Mouse (Mus musculus): ENCODE results near the gene Mfap1a. TPM values are rescaled to one million over a fixed set of nuclear protein-coding genes. Genes with fewer than 3 reads are reported as not detected.
A peak's percentile ranks its signal among the peaks of the same experiment; 100 is the strongest.
"Not testable (repeated sequence)": the region's sequence is repeated elsewhere in the genome, so short reads cannot be mapped to it uniquely, and the experiment has no call there.

Mfap1a gene
- polyA plus RNA-seq, 1 experiment from 2014 or later = 16.3 TPM

- H3K36me3 ChIP-seq = peaks cover 45% of the 10 kb centered on the region
Measured at GRCm38 (mm10) chr2:121511401-121511800, 4.9 kb upstream of the Mfap1a start.

GRCm38 (mm10) chr2:121509584-121509983 lies 3.1 kb upstream of the Mfap1a start:
- Histone ChIP-seq H3K9me3 (no peaks in the 10 kb centered on the region), H3K27me3 (replicated peaks) (no peaks in the 10 kb centered on the region), H3K4me3 (peak overlapping the region; percentile 53), H3K36me3 (peaks cover 37% of the 10 kb centered on the region), H3K4me1 (peaks cover 22% of the 10 kb centered on the region), H3K27ac (replicated peaks) (no peak overlapping the region), H3K9ac (peak overlapping the region; percentile 78), H3K4me2 (peak overlapping the region; percentile 72)
- WGBS = 24% methylated on average over 16 of the region's 16 CpGs
- ATAC-seq (ENCODE audit: extremely low read depth, insufficient number of reproducible peaks, low FRiP score, low TSS enrichment) = 0 out of 2 replicates have a peak, but pooled peaks have one; percentile 71

More at GRCm38 (mm10) chr2:121511401-121511800, 4.9 kb upstream of the Mfap1a start:
- Histone ChIP-seq H3K9ac (no peak overlapping the region), H3K27me3 (replicated peaks) (no peaks in the 10 kb centered on the region), H3K4me1 (peaks cover 22% of the 10 kb centered on the region), H3K9me3 (no peaks in the 10 kb centered on the region), H3K4me3 (no peak overlapping the region), H3K27ac (replicated peaks) (no peak overlapping the region), H3K4me2 (no peak overlapping the region)
- ATAC-seq (ENCODE audit: extremely low read depth, insufficient number of reproducible peaks, low FRiP score, low TSS enrichment) = no peak
- WGBS = 90% methylated on average over 8 of the region's 8 CpGs

- Histone ChIP-seq H3K9ac (peak overlapping the region; percentile 86), H3K4me3 (peak overlapping the region; percentile 70), H3K27ac (replicated peaks) (no peak overlapping the region), H3K27me3 (replicated peaks) (no peaks in the 10 kb centered on the region), H3K4me2 (peak overlapping the region; percentile 74), H3K4me1 (peaks cover 22% of the 10 kb centered on the region), H3K36me3 (peaks cover 35% of the 10 kb centered on the region), H3K9me3 (no peaks in the 10 kb centered on the region)
- WGBS = 68% methylated on average over 2 of the region's 2 CpGs
- no peak for ATAC-seq (ENCODE audit: extremely low read depth, insufficient number of reproducible peaks, low FRiP score, low TSS enrichment)
Measured at GRCm38 (mm10) chr2:121507951-121508330, 1.5 kb upstream of the Mfap1a start.

GRCm38 (mm10) chr2:121507173-121507950 lies 897 bp upstream of the Mfap1a start:
- Histone ChIP-seq H3K4me2 (peak overlapping the region; percentile 74), H3K4me1 (peaks cover 22% of the 10 kb centered on the region), H3K4me3 (peak overlapping the region; percentile 70), H3K9ac (peak overlapping the region; percentile 86), H3K36me3 (peaks cover 29% of the 10 kb centered on the region), H3K27me3 (replicated peaks) (no peaks in the 10 kb centered on the region), H3K9me3 (no peaks in the 10 kb centered on the region), H3K27ac (replicated peaks) (no peak overlapping the region)
- 14% methylated on average over 12 of the region's 12 CpGs for WGBS
- no peak for ATAC-seq (ENCODE audit: extremely low read depth, insufficient number of reproducible peaks, low FRiP score, low TSS enrichment)

- WGBS = 83% methylated on average over 1 of the region's 6 CpGs
- H3K4me3 ChIP-seq; H3K4me1 ChIP-seq; H3K9ac ChIP-seq; H3K4me2 ChIP-seq; H3K27me3 ChIP-seq (replicated peaks); ATAC-seq (ENCODE audit: extremely low read depth, insufficient number of reproducible peaks, low FRiP score, low TSS enrichment); H3K9me3 ChIP-seq; H3K27ac ChIP-seq (replicated peaks): not testable (repeated sequence)
- peaks cover 16% of the 10 kb centered on the region for H3K36me3 ChIP-seq
Measured at GRCm38 (mm10) chr2:121501550-121501949, 4.9 kb downstream of the Mfap1a start.

GRCm38 (mm10) chr2:121484403-121484802 lies 22.1 kb downstream of the Mfap1a start:
- H3K36me3 ChIP-seq; H3K4me2 ChIP-seq; H3K4me3 ChIP-seq; H3K4me1 ChIP-seq; H3K9me3 ChIP-seq; H3K9ac ChIP-seq; ATAC-seq (ENCODE audit: extremely low read depth, insufficient number of reproducible peaks, low FRiP score, low TSS enrichment); H3K27ac ChIP-seq (replicated peaks); H3K27me3 ChIP-seq (replicated peaks): not testable (repeated sequence)
- 67% methylated on average over 2 of the region's 2 CpGs for WGBS

GRCm38 (mm10) chr2:121483576-121483975 lies 22.9 kb downstream of the Mfap1a start:
- Histone ChIP-seq H3K4me3 (no peak overlapping the region), H3K27ac (replicated peaks) (no peak overlapping the region), H3K4me1 (no peaks in the 10 kb centered on the region), H3K4me2 (no peak overlapping the region), H3K27me3 (replicated peaks) (0 out of 2 replicates have a peak, but pooled peaks cover 7% of the 10 kb centered on the region), H3K9me3 (no peaks in the 10 kb centered on the region), H3K36me3 (no peaks in the 10 kb centered on the region), H3K9ac (no peak overlapping the region)
- 69% methylated on average over 8 of the region's 8 CpGs for WGBS
- no peak for ATAC-seq (ENCODE audit: extremely low read depth, insufficient number of reproducible peaks, low FRiP score, low TSS enrichment)

GRCm38 (mm10) chr2:121480916-121481315 lies 25.5 kb downstream of the Mfap1a start:
- H3K4me2 ChIP-seq; H3K36me3 ChIP-seq; H3K9me3 ChIP-seq; H3K4me1 ChIP-seq; H3K4me3 ChIP-seq; ATAC-seq (ENCODE audit: extremely low read depth, insufficient number of reproducible peaks, low FRiP score, low TSS enrichment); H3K27ac ChIP-seq (replicated peaks); H3K27me3 ChIP-seq (replicated peaks); H3K9ac ChIP-seq: not testable (repeated sequence)
- 73% methylated on average over 13 of the region's 13 CpGs for WGBS

- Histone ChIP-seq H3K9me3 (no peaks in the 10 kb centered on the region), H3K27me3 (replicated peaks) (0 out of 2 replicates have a peak, but pooled peaks cover 7% of the 10 kb centered on the region), H3K4me1 (no peaks in the 10 kb centered on the region), H3K4me2 (no peak overlapping the region), H3K4me3 (no peak overlapping the region), H3K27ac (replicated peaks) (no peak overlapping the region), H3K9ac (no peak overlapping the region), H3K36me3 (no peaks in the 10 kb centered on the region)
- 55% methylated on average over 3 of the region's 3 CpGs for WGBS
- ATAC-seq (ENCODE audit: extremely low read depth, insufficient number of reproducible peaks, low FRiP score, low TSS enrichment) = no peak
Measured at GRCm38 (mm10) chr2:121480498-121480897, 26.0 kb downstream of the Mfap1a start.

GRCm38 (mm10) chr2:121477491-121478266 lies 28.8 kb downstream of the Mfap1a start:
- H3K36me3 ChIP-seq = no peaks in the 10 kb centered on the region
- ATAC-seq (ENCODE audit: extremely low read depth, insufficient number of reproducible peaks, low FRiP score, low TSS enrichment) = no peak
- H3K4me3 ChIP-seq = no peak overlapping the region
- peaks cover 8% of the 10 kb centered on the region for H3K4me1 ChIP-seq
- no peak overlapping the region for H3K9ac ChIP-seq
- no peaks in the 10 kb centered on the region for H3K27me3 ChIP-seq (replicated peaks)
- no peak overlapping the region for H3K4me2 ChIP-seq
- H3K9me3 ChIP-seq = no peaks in the 10 kb centered on the region
- WGBS = 81% methylated on average over 3 of the region's 3 CpGs
- H3K27ac ChIP-seq (replicated peaks) = no peak overlapping the region

GRCm38 (mm10) chr2:121475306-121475705 lies 31.2 kb downstream of the Mfap1a start:
- ATAC-seq (ENCODE audit: extremely low read depth, insufficient number of reproducible peaks, low FRiP score, low TSS enrichment); H3K36me3 ChIP-seq; H3K27me3 ChIP-seq (replicated peaks); H3K4me2 ChIP-seq; H3K9ac ChIP-seq; H3K9me3 ChIP-seq; H3K4me1 ChIP-seq; H3K27ac ChIP-seq (replicated peaks); H3K4me3 ChIP-seq: not testable (repeated sequence)
- WGBS = 94% methylated on average over 2 of the region's 2 CpGs

Data from heart, embryonic 13.5 days (tissue).